Mouse (Mus musculus): ENCODE measurements at regions not wholly inside any gene's neighbourhood (a gene's known extent, or its start where the extent isn't known, plus 50 kb on each side); places are given as distances from the start of the nearest gene placed in this dataset.

- in situ Hi-C loops (cut with MboI; ENCODE audit: low pct_unique_long_range_greater_than_20kb in 1 of 2, low sequenced_read_pairs in 2 of 2, unreplicated experiment in 1 of 2) = no loop called here
Observed at GRCm38 (mm10) chr6:100517662-100518061, 153.3 kb downstream of the Shq1 start.

- in situ Hi-C loops (cut with MboI; ENCODE audit: low pct_unique_long_range_greater_than_20kb in 1 of 2, low sequenced_read_pairs in 2 of 2, unreplicated experiment in 1 of 2) = no loop called here
Observed at GRCm38 (mm10) chr6:100512676-100513075, 158.3 kb downstream of the Shq1 start.

- in situ Hi-C loops (cut with MboI; ENCODE audit: low pct_unique_long_range_greater_than_20kb in 1 of 2, low sequenced_read_pairs in 2 of 2, unreplicated experiment in 1 of 2) = no loop called here
Observed at GRCm38 (mm10) chr6:100510676-100511075, 160.3 kb downstream of the Shq1 start.

GRCm38 (mm10) chr6:100505506-100506247, 165.3 kb downstream of the Shq1 start:
- in situ Hi-C loops (cut with MboI; ENCODE audit: low pct_unique_long_range_greater_than_20kb in 1 of 2, low sequenced_read_pairs in 2 of 2, unreplicated experiment in 1 of 2) = loop anchor here in 1 of 2 experiments (10.0 kb wide), 1 partner anchor 231 kb away; no protein-coding TSS in a partner anchor

GRCm38 (mm10) chr6:100502961-100503782, 167.8 kb downstream of the Shq1 start:
- in situ Hi-C loops (cut with MboI; ENCODE audit: low pct_unique_long_range_greater_than_20kb in 1 of 2, low sequenced_read_pairs in 2 of 2, unreplicated experiment in 1 of 2) = loop anchor here in 1 of 2 experiments (10.0 kb wide), 1 partner anchor 228 kb away; no protein-coding TSS in a partner anchor

GRCm38 (mm10) chr6:100502139-100502538, 168.8 kb downstream of the Shq1 start:
- in situ Hi-C loops (cut with MboI; ENCODE audit: low pct_unique_long_range_greater_than_20kb in 1 of 2, low sequenced_read_pairs in 2 of 2, unreplicated experiment in 1 of 2) = loop anchor here in 1 of 2 experiments (10.0 kb wide), 1 partner anchor 227 kb away; no protein-coding TSS in a partner anchor

GRCm38 (mm10) chr6:100500741-100501140, 170.2 kb downstream of the Shq1 start:
- in situ Hi-C loops (cut with MboI; ENCODE audit: low pct_unique_long_range_greater_than_20kb in 1 of 2, low sequenced_read_pairs in 2 of 2, unreplicated experiment in 1 of 2) = loop anchor here in 1 of 2 experiments (10.0 kb wide), 1 partner anchor 226 kb away; no protein-coding TSS in a partner anchor

GRCm38 (mm10) chr6:100500060-100500459, 170.9 kb downstream of the Shq1 start:
- in situ Hi-C loops (cut with MboI; ENCODE audit: low pct_unique_long_range_greater_than_20kb in 1 of 2, low sequenced_read_pairs in 2 of 2, unreplicated experiment in 1 of 2) = loop anchor here in 1 of 2 experiments (10.0 kb wide), 1 partner anchor 225 kb away; no protein-coding TSS in a partner anchor

- in situ Hi-C loops (cut with MboI; ENCODE audit: low pct_unique_long_range_greater_than_20kb in 1 of 2, low sequenced_read_pairs in 2 of 2, unreplicated experiment in 1 of 2) = no loop called here
Observed at GRCm38 (mm10) chr6:100498861-100499271, 172.1 kb downstream of the Shq1 start.

- in situ Hi-C loops (cut with MboI; ENCODE audit: low pct_unique_long_range_greater_than_20kb in 1 of 2, low sequenced_read_pairs in 2 of 2, unreplicated experiment in 1 of 2) = no loop called here
Observed at GRCm38 (mm10) chr6:100498126-100498525, 172.8 kb downstream of the Shq1 start.

GRCm38 (mm10) chr6:100496135-100496534, 174.8 kb downstream of the Shq1 start:
- in situ Hi-C loops (cut with MboI; ENCODE audit: low pct_unique_long_range_greater_than_20kb in 1 of 2, low sequenced_read_pairs in 2 of 2, unreplicated experiment in 1 of 2) = no loop called here

- in situ Hi-C loops (cut with MboI; ENCODE audit: low pct_unique_long_range_greater_than_20kb in 1 of 2, low sequenced_read_pairs in 2 of 2, unreplicated experiment in 1 of 2) = no loop called here
Observed at GRCm38 (mm10) chr6:100495131-100495530, 175.8 kb downstream of the Shq1 start.

GRCm38 (mm10) chr6:100493558-100493957, 177.4 kb downstream of the Shq1 start:
- in situ Hi-C loops (cut with MboI; ENCODE audit: low pct_unique_long_range_greater_than_20kb in 1 of 2, low sequenced_read_pairs in 2 of 2, unreplicated experiment in 1 of 2) = no loop called here

- in situ Hi-C loops (cut with MboI; ENCODE audit: low pct_unique_long_range_greater_than_20kb in 1 of 2, low sequenced_read_pairs in 2 of 2, unreplicated experiment in 1 of 2) = no loop called here
Observed at GRCm38 (mm10) chr6:100491811-100492210, 179.1 kb downstream of the Shq1 start.

GRCm38 (mm10) chr6:100490920-100491712, 179.8 kb downstream of the Shq1 start:
- in situ Hi-C loops (cut with MboI; ENCODE audit: low pct_unique_long_range_greater_than_20kb in 1 of 2, low sequenced_read_pairs in 2 of 2, unreplicated experiment in 1 of 2) = no loop called here

GRCm38 (mm10) chr6:100483836-100484235, 187.1 kb downstream of the Shq1 start:
- in situ Hi-C loops (cut with MboI; ENCODE audit: low pct_unique_long_range_greater_than_20kb in 1 of 2, low sequenced_read_pairs in 2 of 2, unreplicated experiment in 1 of 2) = no loop called here

- in situ Hi-C loops (cut with MboI; ENCODE audit: low pct_unique_long_range_greater_than_20kb in 1 of 2, low sequenced_read_pairs in 2 of 2, unreplicated experiment in 1 of 2) = no loop called here
Observed at GRCm38 (mm10) chr6:100483084-100483810, 187.7 kb downstream of the Shq1 start.

- in situ Hi-C loops (cut with MboI; ENCODE audit: low pct_unique_long_range_greater_than_20kb in 1 of 2, low sequenced_read_pairs in 2 of 2, unreplicated experiment in 1 of 2) = no loop called here
Observed at GRCm38 (mm10) chr6:100482572-100482971, 188.4 kb downstream of the Shq1 start.
